Mouse (Mus musculus) megakaryocyte, embryonic 14.5 days (primary cell): ENCODE results near the gene Ppil4.

ENCODE experiments used
- FLI1 ChIP-seq: IDR thresholded peaks from 2 replicates; pipeline ENCODE4 v1.6.1; 2012; ENCODE audit warnings: low read length, inconsistent platforms, mixed read lengths
- GATA1 ChIP-seq: IDR thresholded peaks from 3 replicates; pipeline ENCODE4 v1.6.1; 2012; ENCODE audit warnings: mixed read lengths, low read length, inconsistent platforms, borderline replicate concordance

GRCm38 (mm10) chr10:7819156-7819555, 26.5 kb downstream of the Ppil4 start:
- TF ChIP-seq GATA1 (no peak), FLI1 (no peak)
